Mouse (Mus musculus) heart, embryonic 14.5 days (tissue): ENCODE results near the gene Gpr55. TPM values are rescaled to one million over a fixed set of nuclear protein-coding genes. Genes with fewer than 3 reads are reported as not detected.

Experiments
- ATAC-seq: fragments of 200-750 bp; cut with Nextera tagmentation; 2 replicates; pipeline ENCODE4 v1.8.0; 2017; ENCODE audit warnings: low read depth, moderate TSS enrichment; ENCODE audit not compliant: insufficient number of reproducible peaks, insufficient read depth, low FRiP score
- H3K27ac ChIP-seq, 2 experiments: fragments of 200-500 bp in 1 of 2; fragments of 300-500 bp in 1 of 2; sonication (generic) in 1 of 2; replicated peaks in 1 of 2; 2 replicates each; pipeline ENCODE4 v1.5.1; 2012 to 2014; ENCODE audit warnings: low read depth in 2 of 2, low read length in 2 of 2, control low read depth in 1 of 2, mild to moderate bottlenecking in 1 of 2, mixed read lengths in 1 of 2; ENCODE audit not compliant: control insufficient read depth in 1 of 2, insufficient read depth in 1 of 2
- H3K27me3 ChIP-seq: fragments of 300-500 bp; sonication (generic); 2 replicates; pipeline ENCODE4 v1.6.1; 2014; ENCODE audit warnings: mild to moderate bottlenecking, low read length, control low read depth; ENCODE audit not compliant: control insufficient read depth, insufficient read depth
- H3K36me3 ChIP-seq: fragments of 300-500 bp; sonication (generic); 2 replicates; pipeline ENCODE4 v1.6.1; 2014; ENCODE audit warnings: mild to moderate bottlenecking, control low read depth, low read length, mixed read lengths; ENCODE audit not compliant: control insufficient read depth, insufficient read depth
- H3K4me1 ChIP-seq, 2 experiments: fragments of 200-500 bp in 1 of 2; fragments of 300-500 bp in 1 of 2; sonication (generic) in 1 of 2; 2 replicates each; pipeline ENCODE4 v1.6.1; 2012 to 2014; ENCODE audit warnings: low read length in 2 of 2, control low read depth in 1 of 2, mixed read lengths in 1 of 2; ENCODE audit not compliant: control insufficient read depth in 2 of 2, insufficient read depth in 2 of 2
- H3K4me2 ChIP-seq: fragments of 300-500 bp; sonication (generic); 2 replicates; pipeline ENCODE4 v1.6.1; 2014; ENCODE audit warnings: mild to moderate bottlenecking, low read length
- H3K4me3 ChIP-seq, 2 experiments: fragments of 200-500 bp in 1 of 2; fragments of 300-500 bp in 1 of 2; sonication (generic) in 1 of 2; 2 replicates each; pipeline ENCODE4 v1.5.1; 2012 to 2014; ENCODE audit warnings: low read length in 2 of 2, mild to moderate bottlenecking in 2 of 2, control low read depth in 1 of 2, low read depth in 1 of 2, moderate library complexity in 1 of 2; ENCODE audit not compliant: control insufficient read depth in 1 of 2, insufficient read depth in 1 of 2
- H3K9ac ChIP-seq: fragments of 300-500 bp; sonication (generic); 2 replicates; pipeline ENCODE4 v1.6.1; 2014; ENCODE audit warnings: mild to moderate bottlenecking, low read length
- H3K9me3 ChIP-seq: fragments of 300-500 bp; sonication (generic); 2 replicates; pipeline ENCODE4 v1.6.1; 2016; ENCODE audit warnings: low read length, control low read depth; ENCODE audit not compliant: control insufficient read depth
- WGBS: fragments of 180-500 bp; shearing (Covaris S2); extraction: QIAGEN DNeasy Blood & Tissue Kit; methylation state at CpG from one replicate; pipeline ENCODE4 v1.1.7; 2014; 5-methylcytosine and 5-hydroxymethylcytosine counted together
- polyA plus RNA-seq: library from polyadenylated mRNA; unstranded; fragments of >200 nt; fragmentation: Nextera tagmentation; extraction: Ambion mirVana; gene quantifications from 2 replicates; pipeline ENCODE4 v1.2.1, GENCODE M21; 2014

The Gpr55 gene
- polyA plus RNA-seq, 1 experiment from 2014 or later, result 0.07 TPM

DNA sequence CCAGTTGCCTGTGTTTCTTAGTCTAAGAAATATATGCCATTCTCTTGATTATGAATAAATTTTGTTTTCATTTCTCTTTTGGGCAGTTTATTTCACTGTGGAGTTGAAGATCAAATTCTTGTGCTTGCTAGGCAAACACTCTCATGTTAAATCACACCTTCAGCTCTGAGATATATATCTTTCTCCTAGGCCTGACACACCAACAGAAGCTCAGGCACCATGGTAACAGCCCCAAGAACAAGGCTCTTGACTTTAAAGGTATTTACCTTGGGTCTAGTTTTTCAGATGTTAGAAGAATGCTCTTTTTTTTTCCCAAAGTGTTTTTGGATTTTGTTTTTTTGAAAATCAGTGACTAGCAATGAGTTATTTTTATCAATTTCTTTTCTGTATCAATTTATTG lies 44.9 kb downstream of the Gpr55 start:
- Histone ChIP-seq H3K27me3 (no peaks in the 10 kb centered on the region), H3K27ac (no peak overlapping the region), H3K4me2 (no peak overlapping the region), H3K4me1 (no peaks in the 10 kb centered on the region), H3K9ac (no peak overlapping the region), H3K9me3 (no peaks in the 10 kb centered on the region), H3K36me3 (no peaks in the 10 kb centered on the region), H3K4me3 (no peak overlapping the region)
- ATAC-seq, result no peak

DNA sequence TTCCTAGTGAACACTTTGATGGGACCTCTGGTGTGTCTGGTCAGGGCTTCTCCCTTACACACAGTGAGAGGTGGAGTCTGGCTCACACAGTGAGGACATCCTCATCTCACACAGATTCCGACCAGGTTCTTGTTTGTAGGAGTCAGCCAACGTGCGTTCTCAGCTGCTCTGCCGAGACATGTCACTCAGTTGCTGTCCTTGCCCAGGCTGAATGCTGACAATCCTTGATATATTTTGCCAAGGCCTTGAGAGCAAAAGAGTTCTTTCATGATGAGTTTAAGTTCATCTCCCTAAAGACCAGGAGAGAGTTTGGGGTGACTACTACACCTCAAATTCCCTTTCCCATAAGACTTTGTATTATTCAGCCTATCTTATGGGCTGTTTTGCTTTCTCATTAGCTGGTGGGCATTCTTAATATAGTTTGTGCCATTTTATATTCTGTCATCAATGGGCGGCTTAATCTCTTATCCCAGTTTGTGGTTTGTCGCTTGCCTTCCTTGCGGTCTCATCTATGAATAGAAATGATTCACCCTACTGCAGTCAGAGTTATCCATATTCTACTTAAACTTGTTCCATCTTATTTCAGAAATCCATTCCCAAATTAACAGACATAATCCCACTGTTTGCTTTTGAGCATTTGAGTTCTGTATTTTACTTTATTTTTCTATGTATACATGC lies 47.6 kb downstream of the Gpr55 start:
- Histone ChIP-seq H3K4me2 (no peak overlapping the region), H3K27ac (no peak overlapping the region), H3K9ac (no peak overlapping the region), H3K9me3 (no peaks in the 10 kb centered on the region), H3K4me1 (peaks cover 6 to 12% of the 10 kb centered on the region in 2 experiments), H3K4me3 (no peak overlapping the region), H3K27me3 (no peaks in the 10 kb centered on the region), H3K36me3 (peaks cover 5% of the 10 kb centered on the region)
- ATAC-seq, result no peak
- WGBS, result 86% methylated on average over 7 of the region's 7 CpGs

DNA sequence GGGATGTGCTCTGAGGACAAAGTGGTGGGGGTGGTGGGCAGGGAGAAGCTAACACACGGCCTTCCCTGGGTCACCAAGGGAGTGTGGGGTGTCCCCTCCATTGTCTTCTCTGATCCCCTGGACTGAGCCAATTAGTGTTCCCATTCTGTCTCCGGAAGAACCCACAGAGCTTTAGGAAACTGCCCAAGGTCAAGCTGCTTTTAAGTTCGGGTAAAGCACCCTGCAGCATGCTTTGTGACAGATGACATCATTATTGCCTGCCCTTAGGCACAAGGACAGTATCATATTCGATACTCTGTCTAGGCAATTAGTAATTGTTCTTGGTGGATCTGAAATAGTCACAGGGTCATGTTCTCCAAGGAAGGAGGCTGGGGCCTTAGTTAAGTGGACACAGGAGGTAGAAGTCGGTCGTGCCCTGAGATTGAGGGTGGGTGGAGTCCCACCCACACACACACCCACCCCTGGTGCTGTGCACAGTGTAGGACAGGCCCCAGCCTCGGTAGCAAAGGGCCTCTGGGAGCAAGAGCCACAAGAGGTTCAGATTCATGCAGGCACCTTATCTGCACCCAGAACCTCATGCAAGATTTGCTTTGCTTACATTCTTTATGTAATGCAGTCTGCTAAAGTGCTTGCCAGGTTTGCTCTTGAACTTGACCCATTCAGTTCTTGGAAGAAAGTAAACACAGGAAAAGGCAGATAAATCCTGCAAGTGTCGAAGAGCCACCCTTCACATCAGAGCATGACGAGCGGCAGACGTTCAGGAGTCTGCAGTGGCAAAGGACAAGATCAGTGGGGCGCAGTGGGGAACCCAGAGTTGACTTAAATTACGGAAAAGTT lies 51.8 kb downstream of the Gpr55 start:
- Histone ChIP-seq H3K27me3 (no peaks in the 10 kb centered on the region), H3K36me3 (peaks cover 48% of the 10 kb centered on the region), H3K9ac (no peak overlapping the region; the same call in 1 of the 2 replicates), H3K4me3 (no peak overlapping the region), H3K4me2 (no peak overlapping the region), H3K4me1 (peaks cover 30 to 40% of the 10 kb centered on the region in 2 experiments), H3K27ac (peak overlapping the region; percentile 7 to 60; a peak in 3 of 4 replicates), H3K9me3 (no peaks in the 10 kb centered on the region)
- WGBS, result 37% methylated on average over 13 of the region's 13 CpGs
- ATAC-seq, result no peak; the same call in 1 of the 2 replicates

DNA sequence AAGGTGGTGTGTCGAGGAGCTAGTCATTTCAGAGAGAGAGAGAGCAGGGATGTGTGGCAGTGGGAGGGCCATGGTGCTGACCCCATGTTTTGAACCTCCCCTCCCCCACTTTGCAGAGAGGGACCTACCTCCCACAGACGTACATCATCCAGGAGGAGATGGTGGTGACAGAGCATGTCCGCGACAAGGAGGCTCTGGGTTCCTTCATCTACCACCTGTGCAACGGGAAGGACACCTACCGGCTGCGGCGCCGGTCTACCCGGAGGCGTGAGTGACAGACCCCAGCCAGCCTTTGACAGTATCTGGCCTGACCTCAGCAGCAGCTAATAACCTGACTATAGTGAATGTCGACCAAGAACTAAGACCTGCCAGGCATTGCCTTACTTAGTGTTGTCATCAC lies 53.9 kb downstream of the Gpr55 start:
- Histone ChIP-seq H3K36me3 (peaks cover 60% of the 10 kb centered on the region), H3K4me1 (peaks cover 42 to 54% of the 10 kb centered on the region in 2 experiments), H3K4me2 (no peak overlapping the region), H3K9ac (no peak overlapping the region), H3K27me3 (no peaks in the 10 kb centered on the region), H3K4me3 (no peak overlapping the region), H3K9me3 (no peaks in the 10 kb centered on the region), H3K27ac (0 out of 4 replicates have a peak overlapping the region, but pooled peaks of 1 of the 2 experiments have one; percentile 11)
- 33% methylated on average over 12 of the region's 12 CpGs for WGBS
- ATAC-seq, result peak; percentile 44

DNA sequence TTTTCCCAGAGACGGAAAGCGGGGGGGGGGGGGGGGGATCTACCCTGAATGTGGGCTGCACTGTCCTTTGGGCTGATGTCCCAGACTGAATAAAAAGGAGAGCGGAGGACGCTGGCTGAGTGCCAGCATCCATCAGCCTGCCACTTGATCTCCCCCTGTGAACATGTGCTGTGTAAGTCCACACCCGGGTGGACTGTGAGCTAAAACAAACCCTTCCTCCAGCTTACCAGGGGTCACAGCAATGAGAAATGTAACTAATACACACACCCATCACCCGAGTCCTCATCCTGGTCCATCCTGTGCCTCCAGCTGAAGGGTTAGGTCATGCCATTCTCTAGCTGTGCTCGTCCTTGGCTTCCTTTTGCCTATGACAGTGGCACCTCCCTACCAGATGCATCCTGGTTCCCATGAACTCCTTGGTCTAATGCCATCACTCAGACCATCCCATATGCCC lies 58.7 kb downstream of the Gpr55 start:
- Histone ChIP-seq H3K4me2 (peak overlapping the region; percentile 42), H3K4me3 (no peak overlapping the region), H3K27me3 (no peaks in the 10 kb centered on the region), H3K27ac (peak overlapping the region; percentile 38 to 71; a peak in 3 of 4 replicates), H3K9me3 (no peaks in the 10 kb centered on the region), H3K9ac (no peak overlapping the region; the same call in 1 of the 2 replicates), H3K4me1 (peaks cover 74 to 80% of the 10 kb centered on the region in 2 experiments), H3K36me3 (peaks cover 44% of the 10 kb centered on the region)
- 10% methylated on average over 7 of the region's 7 CpGs for WGBS
- peak; percentile 76 for ATAC-seq

DNA sequence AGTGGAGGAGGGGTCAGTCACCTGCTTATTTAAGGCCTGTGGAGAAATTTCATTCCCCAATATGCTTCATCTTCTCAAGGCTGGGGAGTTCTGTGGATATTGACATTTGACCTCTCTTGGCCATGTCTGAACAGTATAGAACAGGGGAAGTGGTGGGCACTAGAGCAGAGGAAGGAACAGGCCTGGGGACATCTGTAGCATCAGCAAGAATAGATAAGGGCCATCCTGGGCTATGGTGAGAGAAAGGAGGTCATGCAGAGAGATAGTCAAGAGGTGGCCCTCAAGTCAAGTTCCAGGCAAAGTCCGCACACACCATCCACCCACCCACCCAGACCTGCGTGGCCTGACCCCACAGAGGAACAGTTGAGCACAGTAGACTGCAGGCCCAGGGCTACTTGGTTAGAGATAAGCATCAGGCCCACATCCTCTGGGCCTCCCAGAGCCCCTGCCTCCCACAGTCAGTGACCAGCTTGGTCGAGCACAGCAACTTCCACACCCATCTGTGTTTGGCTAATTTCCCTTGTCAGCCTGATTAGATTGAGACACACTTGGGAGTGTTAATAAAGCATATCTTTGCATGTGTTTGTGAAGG lies 59.2 kb downstream of the Gpr55 start:
- H3K4me2 ChIP-seq, result peak overlapping the region; percentile 42
- peaks cover 39% of the 10 kb centered on the region for H3K36me3 ChIP-seq
- peaks cover 76 to 80% of the 10 kb centered on the region in 2 experiments for H3K4me1 ChIP-seq
- 0 out of 2 replicates have a peak overlapping the region, but pooled peaks have one; percentile 45 for H3K9ac ChIP-seq
- peak overlapping the region; percentile 6 to 71 for H3K27ac ChIP-seq
- H3K4me3 ChIP-seq, result no peak overlapping the region
- no peaks in the 10 kb centered on the region for H3K27me3 ChIP-seq
- no peaks in the 10 kb centered on the region for H3K9me3 ChIP-seq
- peak; percentile 48; the same call in 1 of the 2 replicates for ATAC-seq
- 26% methylated on average over 3 of the region's 3 CpGs for WGBS

DNA sequence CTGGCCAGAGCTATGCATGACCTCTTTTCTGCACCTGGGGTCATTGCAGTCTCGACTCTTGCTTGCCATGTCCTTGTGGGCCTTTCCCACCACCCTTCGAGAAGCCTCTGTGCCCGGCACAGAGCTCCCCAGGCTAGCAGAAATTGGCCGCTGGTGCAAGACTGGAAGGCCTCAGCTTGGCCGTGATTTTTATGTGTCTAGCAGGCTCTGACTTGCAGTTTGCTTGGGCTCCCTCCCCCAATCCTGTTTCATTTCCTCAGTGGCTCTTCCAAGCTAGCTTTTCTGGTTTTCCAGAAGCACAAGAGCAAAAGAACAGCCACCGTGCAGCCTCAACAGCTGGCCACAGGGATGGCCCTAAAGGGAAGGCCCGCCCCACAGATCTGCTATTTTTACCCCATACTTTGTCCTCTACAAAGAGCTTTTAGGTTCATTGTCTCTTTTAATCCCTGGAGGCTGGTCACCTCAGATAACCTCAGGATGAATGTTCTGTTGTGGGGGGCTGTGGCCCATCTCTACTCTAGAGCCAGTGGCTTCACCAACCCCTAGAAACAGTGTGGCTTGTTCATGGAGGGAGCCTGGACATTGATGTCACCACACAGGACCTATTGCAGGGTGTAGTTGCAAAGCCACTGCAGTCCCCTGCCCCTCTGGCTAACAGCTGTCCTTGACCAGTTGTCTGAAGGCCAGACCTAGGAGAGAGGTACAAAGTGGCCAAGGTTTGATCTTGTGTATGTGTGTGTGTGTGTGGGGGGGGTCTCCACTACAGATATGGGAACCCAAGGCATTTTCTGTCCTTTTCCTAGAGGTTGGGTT lies 60.1 kb downstream of the Gpr55 start:
- no peaks in the 10 kb centered on the region for H3K9me3 ChIP-seq
- no peak overlapping the region for H3K4me3 ChIP-seq

More for the DNA sequence above, 60.1 kb downstream of the Gpr55 start:
- Histone ChIP-seq H3K36me3 (peaks cover 30% of the 10 kb centered on the region), H3K9ac (peak overlapping the region; percentile 45), H3K4me2 (peak overlapping the region; percentile 23), H3K27ac (peak overlapping the region; percentile 46 to 71), H3K27me3 (no peaks in the 10 kb centered on the region), H3K4me1 (peaks cover 74 to 80% of the 10 kb centered on the region in 2 experiments)
- 37% methylated on average over 7 of the region's 7 CpGs for WGBS
- no peak for ATAC-seq
